Mouse (Mus musculus) regulatory T cell (primary cell): ENCODE results near the gene Mcoln2.

Source experiments
- in situ Hi-C: fragments of 300-600 bp; cut with MboI, MseI; formaldehyde crosslinking; loops from one replicate; pipeline ENCODE4 v1.15.1; 2025; ENCODE audit warnings: high pct_unique_total_duplicates

Mcoln2 gene

GRCm38 (mm10) chr3:146145501-146145900 lies 4.1 kb upstream of the Mcoln2 start:
- in situ Hi-C loops, result no loop called here

GRCm38 (mm10) chr3:146146131-146146530 lies 3.5 kb upstream of the Mcoln2 start:
- in situ Hi-C loops, result no loop called here

- in situ Hi-C loops, result loop anchor here (25.0 kb wide), 1 partner anchor 563 kb away; the partner anchor contains the start of gene Znhit6
Measured at GRCm38 (mm10) chr3:146150058-146150400, 396 bp downstream of the Mcoln2 start.

- in situ Hi-C loops, result loop anchor here (25.0 kb wide), 1 partner anchor 563 kb away; the partner anchor contains the start of gene Znhit6
Measured at GRCm38 (mm10) chr3:146150560-146150959, 927 bp downstream of the Mcoln2 start.

GRCm38 (mm10) chr3:146151328-146151727 lies 1.7 kb downstream of the Mcoln2 start:
- in situ Hi-C loops, result loop anchor here (25.0 kb wide), 1 partner anchor 564 kb away; the partner anchor contains the start of gene Znhit6

GRCm38 (mm10) chr3:146151755-146152154 lies 2.1 kb downstream of the Mcoln2 start:
- in situ Hi-C loops, result loop anchor here (25.0 kb wide), 1 partner anchor 564 kb away; the partner anchor contains the start of gene Znhit6

GRCm38 (mm10) chr3:146152348-146152747 lies 2.7 kb downstream of the Mcoln2 start:
- in situ Hi-C loops, result loop anchor here (25.0 kb wide), 1 partner anchor 565 kb away; the partner anchor contains the start of gene Znhit6

GRCm38 (mm10) chr3:146152913-146153312 lies 3.3 kb downstream of the Mcoln2 start:
- in situ Hi-C loops, result loop anchor here (25.0 kb wide), 1 partner anchor 566 kb away; the partner anchor contains the start of gene Znhit6

GRCm38 (mm10) chr3:146153862-146154611 lies 4.4 kb downstream of the Mcoln2 start:
- in situ Hi-C loops, result loop anchor here (25.0 kb wide), 1 partner anchor 567 kb away; the partner anchor contains the start of gene Znhit6

- in situ Hi-C loops, result loop anchor here (25.0 kb wide), 1 partner anchor 569 kb away; the partner anchor contains the start of gene Znhit6
Measured at GRCm38 (mm10) chr3:146155628-146156576, 6.3 kb downstream of the Mcoln2 start.

GRCm38 (mm10) chr3:146156811-146157210 lies 7.2 kb downstream of the Mcoln2 start:
- in situ Hi-C loops, result loop anchor here (25.0 kb wide), 1 partner anchor 570 kb away; the partner anchor contains the start of gene Znhit6

GRCm38 (mm10) chr3:146158039-146158438 lies 8.4 kb downstream of the Mcoln2 start:
- in situ Hi-C loops, result loop anchor here (25.0 kb wide), 1 partner anchor 571 kb away; the partner anchor contains the start of gene Znhit6

GRCm38 (mm10) chr3:146159360-146159759 lies 9.7 kb downstream of the Mcoln2 start:
- in situ Hi-C loops, result loop anchor here (25.0 kb wide), 1 partner anchor 572 kb away; the partner anchor contains the start of gene Znhit6

- in situ Hi-C loops, result loop anchor here (25.0 kb wide), 1 partner anchor 575 kb away; the partner anchor contains the start of gene Znhit6
Measured at GRCm38 (mm10) chr3:146162197-146162596, 12.6 kb downstream of the Mcoln2 start.

- in situ Hi-C loops, result loop anchor here (25.0 kb wide), 1 partner anchor 582 kb away; the partner anchor contains the start of gene Znhit6
Measured at GRCm38 (mm10) chr3:146169356-146169755, 19.7 kb downstream of the Mcoln2 start.

GRCm38 (mm10) chr3:146173030-146173429 lies 23.4 kb downstream of the Mcoln2 start:
- in situ Hi-C loops, result loop anchor here (25.0 kb wide), 1 partner anchor 586 kb away; the partner anchor contains the start of gene Znhit6

GRCm38 (mm10) chr3:146174215-146174614 lies 24.6 kb downstream of the Mcoln2 start:
- in situ Hi-C loops, result loop anchor here (25.0 kb wide), 1 partner anchor 587 kb away; the partner anchor contains the start of gene Znhit6

GRCm38 (mm10) chr3:146177295-146177694 lies 27.7 kb downstream of the Mcoln2 start:
- in situ Hi-C loops, result loop anchor here (5.0 kb wide), 2 partner anchors 120 to 225 kb away; no protein-coding TSS in a partner anchor

GRCm38 (mm10) chr3:146177748-146178582 lies 28.3 kb downstream of the Mcoln2 start:
- in situ Hi-C loops, result loop anchor here (5.0 kb wide), 2 partner anchors 121 to 226 kb away; no protein-coding TSS in a partner anchor

GRCm38 (mm10) chr3:146180341-146180740 lies 30.7 kb downstream of the Mcoln2 start:
- in situ Hi-C loops, result loop anchor here (5.0 kb wide), 2 partner anchors 107 to 167 kb away; no protein-coding TSS in a partner anchor
